Mouse (Mus musculus) limb, embryonic 14.5 days (tissue): ENCODE measurements around the gene Lmtk2. TPM values are rescaled to one million over a fixed set of nuclear protein-coding genes. Genes with fewer than 3 reads are reported as not detected.

Source experiments
- ATAC-seq: fragments of 200-750 bp; cut with Nextera tagmentation; 2 replicates; pipeline ENCODE4 v1.8.0; 2017; ENCODE audit warnings: low read depth, moderate number of reproducible peaks, moderate TSS enrichment; ENCODE audit not compliant: low FRiP score
- DNase-seq: peaks from one replicate; pipeline ENCODE4 v3.0.0-alpha.2; 2015; ENCODE audit warnings: low spot score
- H3K27ac ChIP-seq: fragments of 300-500 bp; sonication (generic); replicated peaks from 2 replicates; pipeline ENCODE4 v1.5.1; 2014; ENCODE audit warnings: low read depth, mild to moderate bottlenecking, low read length, moderate library complexity, mixed read lengths
- H3K27me3 ChIP-seq: fragments of 300-500 bp; sonication (generic); 2 replicates; pipeline ENCODE4 v1.6.1; 2014; ENCODE audit warnings: low read length, mixed read lengths; ENCODE audit not compliant: control insufficient read depth, insufficient read depth
- H3K36me3 ChIP-seq: fragments of 300-500 bp; sonication (generic); 2 replicates; pipeline ENCODE4 v1.6.1; 2014; ENCODE audit warnings: mild to moderate bottlenecking, low read length, moderate library complexity, mixed read lengths; ENCODE audit not compliant: control insufficient read depth, insufficient read depth
- H3K4me1 ChIP-seq: fragments of 300-500 bp; sonication (generic); 2 replicates; pipeline ENCODE4 v1.6.1; 2014; ENCODE audit warnings: antibody characterized with exemption, low read length, mixed read lengths; ENCODE audit not compliant: control insufficient read depth, insufficient read depth
- H3K4me2 ChIP-seq: fragments of 300-500 bp; sonication (generic); replicated peaks from 2 replicates; pipeline ENCODE4 v1.6.1; 2014; ENCODE audit warnings: low read depth, mild to moderate bottlenecking, low read length, moderate library complexity; ENCODE audit not compliant: severe bottlenecking
- H3K4me3 ChIP-seq: fragments of 300-500 bp; sonication (generic); replicated peaks from 2 replicates; pipeline ENCODE4 v1.5.1; 2014; ENCODE audit warnings: low read length
- H3K9ac ChIP-seq: fragments of 300-500 bp; sonication (generic); 2 replicates; pipeline ENCODE4 v1.6.1; 2014; ENCODE audit warnings: mild to moderate bottlenecking, low read depth, low read length, moderate library complexity; ENCODE audit not compliant: severe bottlenecking
- H3K9me3 ChIP-seq: fragments of 300-500 bp; sonication (generic); 2 replicates; pipeline ENCODE4 v1.6.1; 2016; ENCODE audit warnings: low read length; ENCODE audit not compliant: control insufficient read depth
- POLR2A ChIP-seq: fragments of 200-500 bp; IDR thresholded peaks from 2 replicates; pipeline ENCODE4 v1.8.0; 2012; ENCODE audit warnings: inconsistent platforms, mild to moderate bottlenecking, moderate library complexity, borderline replicate concordance; ENCODE audit not compliant: insufficient read depth, insufficient read length; ENCODE audit errors: extremely low read depth
- whole genome bisulfite sequencing: fragments of 180-500 bp; shearing (Covaris S2); extraction: QIAGEN DNeasy Blood & Tissue Kit; methylation state at CpG from one replicate; pipeline ENCODE4 v1.1.7; 2014; 5-methylcytosine and 5-hydroxymethylcytosine counted together
- polyA plus RNA-seq, 2 experiments: library from polyadenylated mRNA; depleted of rRNA in 1 of 2; stranded (reverse) in 1 of 2; unstranded in 1 of 2; fragments of >200 nt; fragmentation: Nextera tagmentation in 1 of 2; extraction: Ambion mirVana in 1 of 2; gene quantifications; 2 replicates each; pipeline versions ENCODE4 v1.2.1 to v1.2.3; 2012 to 2014

Gene Lmtk2
- polyA plus RNA-seq, 2 experiments = 3.6 to 8.2 TPM

GRCm38 (mm10) chr5:144207478-144207877 lies 107.2 kb downstream of the Lmtk2 start:
- Histone ChIP-seq H3K27me3 (no peaks in the 10 kb centered on the region), H3K36me3 (peaks cover 67% of the 10 kb centered on the region), H3K4me3 (no peak overlapping the region), H3K9ac (no peak overlapping the region), H3K4me2 (no peak overlapping the region), H3K27ac (no peak overlapping the region), H3K4me1 (no peaks in the 10 kb centered on the region), H3K9me3 (0 out of 2 replicates have a peak, but pooled peaks cover under 1% of the 10 kb centered on the region)
- TF ChIP-seq POLR2A = no peak
- no peak for ATAC-seq
- DNase-seq = peak; percentile 26
- WGBS = 42% methylated on average over 11 of the region's 11 CpGs

DNA sequence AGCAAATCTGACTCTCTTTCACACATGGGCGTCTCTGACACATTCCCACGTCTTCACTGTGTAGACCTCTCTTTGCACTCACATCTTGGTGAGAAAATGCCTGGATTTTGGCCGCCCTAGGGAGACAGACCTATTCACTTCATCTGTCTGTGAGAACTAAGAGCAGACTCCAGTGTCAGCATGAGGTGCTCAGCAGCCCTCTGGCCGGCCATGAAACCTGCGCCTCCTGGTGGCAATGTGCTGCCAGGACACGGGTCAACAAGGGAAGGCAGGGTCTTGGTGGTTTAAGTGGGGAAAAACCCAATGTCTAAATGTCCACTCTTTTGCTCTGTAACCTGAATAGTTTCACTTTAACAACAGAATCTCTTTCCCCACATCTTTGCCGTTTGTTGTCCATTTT lies 114.2 kb downstream of the Lmtk2 start:
- Histone ChIP-seq H3K9ac (no peak overlapping the region), H3K9me3 (no peaks in the 10 kb centered on the region), H3K27ac (no peak overlapping the region), H3K36me3 (peaks cover 58% of the 10 kb centered on the region), H3K4me3 (no peak overlapping the region), H3K27me3 (no peaks in the 10 kb centered on the region), H3K4me2 (no peak overlapping the region), H3K4me1 (no peaks in the 10 kb centered on the region)
- no peak for TF ChIP-seq POLR2A
- ATAC-seq (no peak), DNase-seq (peak; percentile 46)
- 28% methylated on average over 7 of the region's 7 CpGs for WGBS

DNA sequence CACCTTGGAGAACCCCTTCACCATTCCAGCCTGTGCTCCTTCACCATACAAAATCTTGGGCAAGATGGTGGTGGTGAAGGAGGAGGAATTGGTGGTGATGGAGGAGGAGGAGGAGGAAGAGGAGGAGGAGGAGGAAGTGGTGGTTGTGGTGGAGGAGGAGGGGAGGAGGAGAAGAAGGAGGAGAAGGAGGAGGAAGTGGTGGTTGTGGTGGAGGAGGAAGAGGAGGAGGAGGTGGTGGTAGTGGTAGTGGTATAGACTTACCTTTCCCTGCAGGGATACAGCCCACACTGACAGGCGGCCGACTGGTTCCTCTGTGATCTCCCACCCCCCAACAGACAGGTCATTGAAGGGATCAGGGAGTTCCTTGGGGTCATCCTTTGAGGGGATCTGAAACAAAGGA lies 115.8 kb downstream of the Lmtk2 start:
- H3K9me3 ChIP-seq = no peaks in the 10 kb centered on the region
- no peaks in the 10 kb centered on the region for H3K4me1 ChIP-seq
- 100% methylated on average over 2 of the region's 2 CpGs for WGBS
- H3K27ac ChIP-seq = no peak overlapping the region
- H3K4me2 ChIP-seq = no peak overlapping the region
- no peaks in the 10 kb centered on the region for H3K27me3 ChIP-seq
- H3K9ac ChIP-seq = no peak overlapping the region
- no peak overlapping the region for H3K4me3 ChIP-seq
- ATAC-seq (no peak), DNase-seq (no peak)
- peaks cover 45% of the 10 kb centered on the region for H3K36me3 ChIP-seq
- TF ChIP-seq POLR2A = no peak

DNA sequence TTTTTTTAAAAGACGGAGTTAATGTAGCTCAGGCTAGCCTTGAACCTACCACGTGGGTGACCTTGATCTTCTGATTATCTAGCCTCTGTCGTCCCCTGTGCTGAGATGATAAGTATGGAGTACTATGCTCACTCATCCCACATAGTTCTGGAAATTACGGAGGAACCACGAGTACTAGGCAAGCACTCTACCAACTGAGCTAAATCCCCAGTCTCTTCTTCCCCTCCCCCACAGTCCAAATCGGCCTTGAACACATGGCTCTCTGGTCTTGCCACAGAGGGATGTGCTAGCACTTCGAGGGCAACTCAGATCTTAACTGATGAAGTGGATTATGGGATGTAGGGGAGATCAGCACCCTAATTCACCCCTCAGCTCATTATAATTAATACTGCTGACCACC lies 117.8 kb downstream of the Lmtk2 start:
- WGBS = 86% methylated on average over 7 of the region's 7 CpGs
- ATAC-seq = no peak
- no peak for TF ChIP-seq POLR2A
- Histone ChIP-seq H3K36me3 (peaks cover 28% of the 10 kb centered on the region; the same call in 1 of the 2 replicates), H3K27ac (no peak overlapping the region), H3K4me3 (no peak overlapping the region), H3K27me3 (no peaks in the 10 kb centered on the region), H3K4me2 (no peak overlapping the region), H3K9ac (no peak overlapping the region), H3K9me3 (no peaks in the 10 kb centered on the region), H3K4me1 (peaks cover 6% of the 10 kb centered on the region)
- DNase-seq = no peak

DNA sequence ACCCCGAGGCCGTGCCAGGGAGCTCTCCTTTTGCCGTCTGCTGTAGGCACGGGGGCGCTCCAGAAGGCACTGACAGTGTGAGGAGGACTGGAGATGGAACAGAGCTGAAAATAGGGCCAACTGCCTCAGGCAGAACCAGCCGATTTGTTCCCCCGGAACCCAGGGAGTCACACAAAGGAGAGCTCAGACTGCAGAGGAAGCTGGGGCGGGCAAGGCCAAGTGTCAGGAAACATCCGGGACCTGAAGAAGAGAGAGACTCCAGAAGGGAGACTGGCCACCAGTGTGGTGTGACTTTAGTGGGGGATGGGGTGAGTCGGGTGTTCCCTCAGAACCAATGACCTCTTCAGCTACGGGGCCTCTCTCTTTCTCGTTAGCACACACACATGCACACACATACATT lies 119.1 kb downstream of the Lmtk2 start:
- no peak overlapping the region for H3K9ac ChIP-seq
- no peaks in the 10 kb centered on the region for H3K9me3 ChIP-seq
- H3K4me1 ChIP-seq = peaks cover 7% of the 10 kb centered on the region
- no peak overlapping the region for H3K27ac ChIP-seq
- no peak overlapping the region for H3K4me3 ChIP-seq
- no peak for TF ChIP-seq POLR2A
- H3K27me3 ChIP-seq = no peaks in the 10 kb centered on the region
- peaks cover 21% of the 10 kb centered on the region; the same call in 1 of the 2 replicates for H3K36me3 ChIP-seq
- ATAC-seq = no peak
- 70% methylated on average over 12 of the region's 12 CpGs for WGBS
- no peak overlapping the region for H3K4me2 ChIP-seq
- DNase-seq = no peak

GRCm38 (mm10) chr5:144219936-144220335 lies 119.7 kb downstream of the Lmtk2 start:
- Histone ChIP-seq H3K9ac (no peak overlapping the region), H3K9me3 (no peaks in the 10 kb centered on the region), H3K4me3 (no peak overlapping the region), H3K4me2 (no peak overlapping the region), H3K27ac (no peak overlapping the region), H3K4me1 (peaks cover 9% of the 10 kb centered on the region), H3K36me3 (peaks cover 18% of the 10 kb centered on the region; the same call in 1 of the 2 replicates), H3K27me3 (no peaks in the 10 kb centered on the region)
- DNase-seq (no peak), ATAC-seq (no peak)
- WGBS = 93% methylated on average over 5 of the region's 5 CpGs
- no peak for TF ChIP-seq POLR2A
